In genomic region chr2:93850317-93850944, GRCm38 (mm10) we compare ENCODE assay signal across 9 mouse cellular contexts. TPM values are rescaled to one million over a fixed set of nuclear protein-coding genes. Genes with fewer than 3 reads are reported as not detected.
DNase-seq lines count a peak whose midpoint lies in the region; ATAC-seq and TF ChIP-seq lines count a peak whose summit lies in the region.
"Had no signal": no experiment of that assay in that cellular context is flagged by ENCODE, and none has a peak within 500 bp of the region (broad histone marks: within the 10 kb centered on the region; RNA-seq: fewer than 3 reads in every experiment).

No protein-coding gene starts in this region.

- H3K9me3 ChIP-seq in heart, embryonic 12.5 days (replicated peaks) = no peaks in the 10 kb centered on the region
- no peaks in the 10 kb centered on the region for H3K9me3 ChIP-seq in intestine, embryonic 16.5 days (ENCODE audit: control insufficient read depth, low read length)

- no peak for TF ChIP-seq EP300 in heart, adult 2 months (IDR thresholded peaks at IDR 0.05; ENCODE audit: insufficient read depth, low read depth, low read length)

- H3K27me3 ChIP-seq in heart, embryonic 12.5 days (replicated peaks) = 0 out of 2 replicates have a peak, but pooled peaks cover 4% of the 10 kb centered on the region
- H3K27me3 ChIP-seq in heart, adult 2 months (ENCODE audit: control insufficient read depth, insufficient read depth, low read length) = no peaks in the 10 kb centered on the region
- H3K27me3 ChIP-seq in intestine, embryonic 16.5 days (replicated peaks; ENCODE audit: control insufficient read depth, insufficient read depth, low read length) = no peaks in the 10 kb centered on the region

- DNase-seq in heart, adult 2 months = no peak
- DNase-seq in natural killer cell, adult 2 months (ENCODE audit: low spot score in 2 of 2) = peak; percentile 8 to 16
- no peak for DNase-seq in frontal cortex, adult 2 months (ENCODE audit: extremely low spot score in 1 of 2, low spot score in 1 of 2)
- no peak for DNase-seq in gastrocnemius, adult 8-10 months (ENCODE audit: low spot score in 2 of 2)
- no peak for DNase-seq in kidney, adult 11 months

- intact Hi-C loops in heart, adult 2 months (cut with DNase I) = no loop called here

- H3K4me1 ChIP-seq in heart, embryonic 12.5 days (replicated peaks) = peaks cover 13% of the 10 kb centered on the region
- H3K4me1 ChIP-seq in heart, adult 2 months (ENCODE audit: control insufficient read depth, insufficient read depth, low read length) = peaks cover 2% of the 10 kb centered on the region; the same call in 1 of the 2 replicates
- peaks cover 12% of the 10 kb centered on the region; the same call in 1 of the 2 replicates for H3K4me1 ChIP-seq in bone marrow macrophage, adult 2 months (ENCODE audit: control insufficient read depth, insufficient read depth, low read length)
- H3K4me1 ChIP-seq in intestine, embryonic 16.5 days (ENCODE audit: control insufficient read depth, insufficient read depth, low read length) = peaks cover 9% of the 10 kb centered on the region

- peaks cover 13% of the 10 kb centered on the region for H3K36me3 ChIP-seq in heart, embryonic 12.5 days
- H3K36me3 ChIP-seq in heart, adult 2 months (ENCODE audit: control insufficient read depth, insufficient read depth, low read length) = no peaks in the 10 kb centered on the region
- no peaks in the 10 kb centered on the region for H3K36me3 ChIP-seq in intestine, embryonic 16.5 days (ENCODE audit: control insufficient read depth, insufficient read depth, low read length)

- TF ChIP-seq POLR2A in heart, adult 2 months (IDR thresholded peaks at IDR 0.05; ENCODE audit: insufficient read depth, low read depth, low read length) = no peak
- TF ChIP-seq POLR2A in bone marrow macrophage, adult 2 months (IDR thresholded peaks at IDR 0.05; ENCODE audit: borderline replicate concordance, low read depth, low read length) = no peak

- no peaks in the 10 kb centered on the region for H3K79me2 ChIP-seq in heart, adult 2 months (replicated peaks; ENCODE audit: control insufficient read depth, insufficient read depth, low read length)

- 42% methylated on average over 13 of the region's 13 CpGs for WGBS in heart, embryonic 12.5 days
- WGBS in heart, adult 2 months = 39% methylated on average over 13 of the region's 13 CpGs
- 37% methylated on average over 13 of the region's 13 CpGs for WGBS in intestine, embryonic 16.5 days

- H3K9ac ChIP-seq in heart, embryonic 12.5 days = no peak overlapping the region
- no peak overlapping the region for H3K9ac ChIP-seq in heart, adult 2 months (ENCODE audit: low read depth, low read length)
- H3K9ac ChIP-seq in intestine, embryonic 16.5 days (ENCODE audit: low read depth, low read length) = no peak overlapping the region

- H3K27ac ChIP-seq in heart, embryonic 12.5 days (ENCODE audit: poor library complexity, severe bottlenecking) = no peak overlapping the region
- no peak overlapping the region for H3K27ac ChIP-seq in heart, adult 2 months
- no peak overlapping the region for H3K27ac ChIP-seq in bone marrow macrophage, adult 2 months (ENCODE audit: insufficient read depth, low read depth, low read length)
- H3K27ac ChIP-seq in intestine, embryonic 16.5 days (ENCODE audit: low read length) = no peak overlapping the region

- ATAC-seq in heart, embryonic 12.5 days (ENCODE audit: insufficient number of reproducible peaks, low FRiP score) = no peak
- ATAC-seq in intestine, embryonic 16.5 days = peak; percentile 17; the same call in 1 of the 2 replicates

- peak overlapping the region; percentile 78 for H3K4me2 ChIP-seq in heart, embryonic 12.5 days
- peak overlapping the region; percentile 93 for H3K4me2 ChIP-seq in intestine, embryonic 16.5 days (ENCODE audit: low read depth, low read length)

- peak overlapping the region; percentile 69 for H3K4me3 ChIP-seq in heart, embryonic 12.5 days
- H3K4me3 ChIP-seq in heart, adult 2 months = no peak overlapping the region
- peak overlapping the region; percentile 10; the same call in 1 of the 2 replicates for H3K4me3 ChIP-seq in bone marrow macrophage, adult 2 months (ENCODE audit: insufficient read depth, low read length)
- H3K4me3 ChIP-seq in intestine, embryonic 16.5 days (ENCODE audit: low read length) = peak overlapping the region; percentile 9; the same call in 1 of the 2 replicates

- no peak for TF ChIP-seq CTCF in heart, adult 2 months (IDR thresholded peaks at IDR 0.05)
- no peak for TF ChIP-seq CTCF in bone marrow macrophage, adult 2 months (IDR thresholded peaks at IDR 0.05; ENCODE audit: low read depth, low read length)

RNA-seq across cellular contexts. Expression of gene Accs, which starts 0.7 kb away (rescaled TPM):
- 6.2 and 6.6 TPM in 2 replicates for polyA plus RNA-seq in heart, embryonic 12.5 days (2016; fragmentation: Nextera tagmentation; extraction: Ambion mirVana)
- 1 to 10 TPM; 4.1 to 4.5 TPM for total RNA-seq in heart, adult 2 months (2021)
- 10.5 and 10.7 TPM in 2 replicates for polyA plus RNA-seq in heart, adult 2 months (2012; rRNA removed)
- 19.1 and 26.1 TPM in 2 replicates for polyA plus RNA-seq in bone marrow macrophage, adult 2 months (2012; ENCODE audit: insufficient read depth, insufficient read length, missing spikeins)
- polyA plus RNA-seq in intestine, embryonic 16.5 days (2015; fragmentation: Nextera tagmentation; extraction: Ambion mirVana) = 5.4 and 6.1 TPM in 2 replicates
- polyA plus RNA-seq in frontal cortex, adult 2 months (2012; rRNA removed) = 8.7 and 9.1 TPM in 2 replicates
- 1 to 10 TPM; 2.5 to 3.3 (median 2.9) TPM for total RNA-seq in gastrocnemius, adult 8-10 months (2022)

RNA-seq across cellular contexts. Expression of gene Accsl, which starts 18.5 kb away (rescaled TPM):
- polyA plus RNA-seq in heart, embryonic 12.5 days (2016; fragmentation: Nextera tagmentation; extraction: Ambion mirVana) = not detected in 2 replicates
- total RNA-seq in heart, adult 2 months (2021) = not detected
- polyA plus RNA-seq in heart, adult 2 months (2012; rRNA removed) = 0.20 TPM in 1 of 2 replicates, not detected in the other
- polyA plus RNA-seq in bone marrow macrophage, adult 2 months (2012; ENCODE audit: insufficient read depth, insufficient read length, missing spikeins) = not detected in 2 replicates
- not detected in 2 replicates for polyA plus RNA-seq in intestine, embryonic 16.5 days (2015; fragmentation: Nextera tagmentation; extraction: Ambion mirVana)
- polyA plus RNA-seq in frontal cortex, adult 2 months (2012; rRNA removed) = 0.58 and 1.0 TPM in 2 replicates
- total RNA-seq in gastrocnemius, adult 8-10 months (2022) = not detected
- total RNA-seq: liver, adult 2 months had no signal
- polyA plus RNA-seq: liver, adult 2 months had no signal

RNA-seq across cellular contexts. Expression of gene Ext2, which starts 28.1 kb away (rescaled TPM):
- polyA plus RNA-seq in heart, embryonic 12.5 days (2016; fragmentation: Nextera tagmentation; extraction: Ambion mirVana) = 79.8 and 87.2 TPM in 2 replicates
- total RNA-seq in heart, adult 2 months (2021) = 10 to 100 TPM; 43.8 to 44.0 TPM
- 28.9 and 36.9 TPM in 2 replicates for polyA plus RNA-seq in heart, adult 2 months (2012; rRNA removed)
- polyA plus RNA-seq in bone marrow macrophage, adult 2 months (2012; ENCODE audit: insufficient read depth, insufficient read length, missing spikeins) = 33.1 and 43.7 TPM in 2 replicates
- 81.5 and 87.3 TPM in 2 replicates for polyA plus RNA-seq in intestine, embryonic 16.5 days (2015; fragmentation: Nextera tagmentation; extraction: Ambion mirVana)
- polyA plus RNA-seq in frontal cortex, adult 2 months (2012; rRNA removed) = 28.9 and 31.5 TPM in 2 replicates
- 10 to 100 TPM; 38.7 to 43.0 (median 42.0) TPM for total RNA-seq in gastrocnemius, adult 8-10 months (2022)

Comparison
In these comparisons a context has a peak if more than half of its experiments do, and no peak if none do; other contexts are left out.
1. DNase-seq: peak in natural killer cell, adult 2 months (2 of 2); none in heart, adult 2 months (0 of 2), frontal cortex, adult 2 months (0 of 2), gastrocnemius, adult 8-10 months (0 of 2) and kidney, adult 11 months (single experiment).